Mouse (Mus musculus) ES-Bruce4 (cell line): Measurements from ENCODE around the gene Igflr1.

Experiments used
- CTCF ChIP-seq: IDR thresholded peaks from one replicate; pipeline ENCODE4 v1.8.1; 2011; ENCODE audit warnings: low read depth, low read length
- POLR2A ChIP-seq: IDR thresholded peaks from one replicate; pipeline ENCODE4 v1.8.1; 2011; ENCODE audit warnings: low read length; ENCODE audit not compliant: insufficient read depth

DNA sequence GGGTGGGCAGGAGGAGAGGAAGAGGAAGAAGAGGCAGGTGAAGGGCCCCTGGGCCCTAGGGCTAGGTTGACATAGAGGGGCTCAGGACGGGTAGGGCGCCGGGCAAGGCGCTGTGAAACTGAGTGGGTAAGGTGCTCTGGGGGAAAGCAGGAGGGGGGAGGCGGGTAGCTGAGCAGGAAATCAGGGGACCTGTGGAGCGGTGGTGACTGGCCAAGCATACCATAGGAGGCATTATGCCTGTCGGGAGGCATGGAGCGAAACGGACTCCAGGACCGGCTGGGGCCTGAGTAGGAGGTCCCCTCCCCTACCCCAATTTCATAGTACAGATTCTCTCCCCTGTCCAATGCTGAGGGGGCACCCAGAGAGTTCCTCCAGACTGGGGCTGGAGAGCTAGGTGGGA is 42.4 kb upstream of the Igflr1 start:
- TF ChIP-seq CTCF (no peak), POLR2A (no peak)
